Mouse (Mus musculus) small intestine, adult 2 months (tissue): ENCODE measurements around the gene Tatdn2. TPM values are rescaled to one million over a fixed set of nuclear protein-coding genes. Genes with fewer than 3 reads are reported as not detected.

ENCODE experiments used
- H3K27ac ChIP-seq: fragments of 200-500 bp; 2 replicates; pipeline ENCODE4 v1.5.1; 2012; ENCODE audit warnings: low read depth, low read length, control low read depth, inconsistent platforms; ENCODE audit not compliant: insufficient read depth
- H3K27me3 ChIP-seq: fragments of 200-500 bp; 2 replicates; pipeline ENCODE4 v1.6.1; 2012; ENCODE audit warnings: mild to moderate bottlenecking, moderate library complexity, low read length, inconsistent platforms; ENCODE audit not compliant: control insufficient read depth, insufficient read depth
- H3K36me3 ChIP-seq: fragments of 200-500 bp; 2 replicates; pipeline ENCODE4 v1.6.1; 2012; ENCODE audit warnings: mild to moderate bottlenecking, low read length, control low read depth, inconsistent platforms; ENCODE audit not compliant: control insufficient read depth, insufficient read depth
- H3K4me1 ChIP-seq: fragments of 200-500 bp; 2 replicates; pipeline ENCODE4 v1.6.1; 2012; ENCODE audit warnings: low read length, inconsistent platforms, mixed read lengths; ENCODE audit not compliant: control insufficient read depth, insufficient read depth, insufficient read length
- H3K4me3 ChIP-seq: fragments of 200-500 bp; 2 replicates; pipeline ENCODE4 v1.5.1; 2012; ENCODE audit warnings: low read depth, mild to moderate bottlenecking, control low read depth, inconsistent platforms, low read length, moderate library complexity
- CTCF ChIP-seq: fragments of 200-500 bp; IDR thresholded peaks from 2 replicates; pipeline ENCODE4 v1.5.1; 2012; ENCODE audit warnings: low read depth, mild to moderate bottlenecking, control low read depth, inconsistent platforms, low read length, moderate library complexity, mixed read lengths; ENCODE audit not compliant: insufficient replicate concordance, insufficient read length; ENCODE audit errors: extremely low read depth
- POLR2A ChIP-seq: fragments of 200-500 bp; IDR thresholded peaks from 2 replicates; pipeline ENCODE4 v1.6.1; 2012; ENCODE audit warnings: low read depth, mild to moderate bottlenecking, control low read depth, inconsistent platforms, low read length, moderate library complexity
- WGBS: fragments of 180-500 bp; shearing (Covaris S2); methylation state at CpG from one replicate; pipeline ENCODE4 v1.1.7; 2018; 5-methylcytosine and 5-hydroxymethylcytosine counted together
- polyA plus RNA-seq: library from polyadenylated mRNA; depleted of rRNA; stranded (reverse); fragments of >200 nt; gene quantifications from 2 replicates; pipeline ENCODE4 v1.2.3, GENCODE M21; 2012

Tatdn2 gene
- polyA plus RNA-seq, 1 experiment, result 16.6 TPM

DNA sequence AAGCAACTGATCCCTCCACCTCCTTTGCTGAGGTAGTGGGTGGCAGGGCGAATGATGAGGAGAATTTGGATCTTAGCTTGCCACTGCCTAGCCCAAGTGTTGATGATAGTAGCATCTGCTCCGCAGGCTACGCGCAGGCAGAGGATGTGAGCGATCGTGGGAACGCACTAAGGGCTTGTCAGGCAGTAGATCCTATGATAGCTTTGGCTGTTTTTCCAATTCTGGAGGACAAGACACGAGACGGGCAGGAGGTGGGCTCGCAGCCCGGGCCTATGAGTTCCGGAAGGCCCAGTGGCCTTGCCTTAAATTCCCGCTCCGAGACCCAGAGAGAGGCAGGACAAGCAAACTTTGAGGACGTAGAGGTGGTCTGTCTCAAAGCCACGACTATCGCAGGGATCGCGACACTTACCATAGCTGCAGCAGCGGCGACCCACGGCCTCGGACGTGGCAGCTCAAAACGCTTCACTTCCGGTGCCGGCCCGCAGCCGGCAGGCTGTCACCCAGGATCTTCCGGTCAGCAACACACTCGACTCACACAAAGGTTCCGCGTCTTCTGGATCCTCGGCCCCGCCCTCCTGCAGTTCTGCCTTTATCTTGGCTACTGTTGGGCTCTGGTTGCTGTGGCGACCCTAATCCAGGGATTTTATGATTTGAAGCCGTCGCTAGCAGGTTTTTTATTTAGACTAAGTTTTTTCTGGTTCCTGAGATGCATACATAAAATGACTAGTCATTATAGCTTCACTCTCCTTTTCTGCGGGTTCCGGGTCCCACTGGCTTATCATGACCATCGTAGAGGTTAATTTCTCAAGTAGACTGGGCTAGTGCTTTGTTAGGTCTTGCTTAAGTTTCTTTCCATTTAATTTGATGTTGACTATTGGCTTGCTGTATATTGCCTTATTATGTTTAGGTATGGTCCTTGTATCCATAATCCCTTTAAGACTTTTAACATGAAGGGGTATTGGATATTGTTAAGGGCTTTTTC lies 43.7 kb downstream of the Tatdn2 start, which contains the start of gene Sec13:
Sec13 (minus strand) TSS at position 508 of the 982 bp plus-strand sequence.
- H3K27me3 ChIP-seq, result no peaks in the 10 kb centered on the region
- H3K4me3 ChIP-seq, result peak within 1 kb of the TSS; percentile 89
- H3K27ac ChIP-seq, result peak within 1 kb of the TSS; percentile 56
- TF ChIP-seq POLR2A, result peak; percentile 79; the same call in 1 of the 2 replicates
- TF ChIP-seq CTCF, result no peak
- peaks cover 17% of the 10 kb centered on the region for H3K36me3 ChIP-seq
- peaks cover 13% of the 10 kb centered on the region for H3K4me1 ChIP-seq
- WGBS, result 5% methylated on average over 41 of the region's 41 CpGs

DNA sequence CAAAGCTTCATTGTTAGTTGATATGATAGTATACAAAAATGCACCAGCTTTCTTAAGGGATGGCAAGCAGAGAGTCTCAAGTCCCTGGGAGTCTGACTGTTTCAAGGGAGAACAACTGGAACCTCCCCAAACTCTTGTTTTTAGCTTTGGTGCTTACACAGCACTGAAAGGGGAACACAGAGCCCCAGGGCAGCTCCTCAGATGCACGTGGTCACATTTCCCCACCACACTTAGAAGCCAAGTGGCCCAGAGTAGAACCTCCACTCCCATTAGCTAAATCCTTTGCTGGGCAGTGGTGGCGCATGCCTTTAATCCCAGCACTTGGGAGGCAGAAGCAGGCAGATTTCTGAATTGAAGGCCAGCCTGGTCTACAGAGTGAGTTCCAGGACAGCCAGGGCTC lies 44.6 kb downstream of the Tatdn2 start:
- peaks cover 11% of the 10 kb centered on the region for H3K4me1 ChIP-seq
- no peak overlapping the region for H3K4me3 ChIP-seq
- H3K27ac ChIP-seq, result no peak overlapping the region
- 61% methylated on average over 2 of the region's 2 CpGs for WGBS
- no peaks in the 10 kb centered on the region for H3K27me3 ChIP-seq
- peaks cover 8% of the 10 kb centered on the region for H3K36me3 ChIP-seq
- TF ChIP-seq CTCF, result no peak
- TF ChIP-seq POLR2A, result no peak

DNA sequence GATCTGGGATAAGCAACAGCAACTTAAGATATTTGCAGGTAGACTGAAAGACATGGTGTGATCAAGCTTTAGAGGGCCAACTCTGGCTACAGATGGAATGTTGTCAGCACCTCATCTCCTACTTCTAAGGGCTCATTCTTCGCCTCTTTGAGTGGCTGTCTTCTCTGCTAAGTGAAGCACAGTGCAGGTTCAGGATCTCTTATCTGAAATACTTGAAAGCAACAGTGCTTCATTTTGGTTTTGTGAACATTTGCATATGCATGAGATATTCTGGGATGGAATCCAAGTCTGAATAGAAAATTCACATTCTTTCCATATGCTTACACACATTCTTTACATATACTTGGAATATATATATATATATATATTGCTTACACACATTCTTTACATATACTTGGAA lies 45.5 kb downstream of the Tatdn2 start:
- Histone ChIP-seq H3K36me3 (peaks cover 2% of the 10 kb centered on the region; the same call in 1 of the 2 replicates), H3K4me3 (no peak overlapping the region), H3K27ac (no peak overlapping the region), H3K27me3 (0 out of 2 replicates have a peak, but pooled peaks cover 2% of the 10 kb centered on the region), H3K4me1 (peaks cover 9% of the 10 kb centered on the region)
- 80% methylated on average over 1 of the region's 1 CpGs for WGBS
- no peak for TF ChIP-seq CTCF
- no peak for TF ChIP-seq POLR2A

DNA sequence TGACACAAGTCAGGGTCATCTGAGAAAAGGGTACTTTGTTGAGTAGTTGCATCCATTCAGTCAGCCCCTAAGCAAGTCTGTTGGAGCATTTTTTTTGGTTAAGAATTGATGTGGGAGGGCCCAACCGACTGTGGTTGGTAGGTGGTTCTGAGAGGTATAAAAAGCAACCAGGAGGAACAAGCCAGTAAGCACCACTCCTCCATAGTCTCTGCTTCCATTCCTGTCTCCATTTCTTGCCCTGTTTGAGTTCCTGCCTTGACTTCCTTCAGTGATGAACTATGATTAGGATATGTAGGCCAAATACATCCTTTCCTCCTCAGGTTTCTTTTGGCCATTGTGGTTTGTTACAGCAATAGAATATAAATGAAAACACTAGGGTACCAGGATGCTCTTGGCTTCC lies 46.3 kb downstream of the Tatdn2 start:
- Histone ChIP-seq H3K27me3 (peaks cover 8% of the 10 kb centered on the region; the same call in 1 of the 2 replicates), H3K4me3 (no peak overlapping the region), H3K27ac (no peak overlapping the region), H3K36me3 (peaks cover 1% of the 10 kb centered on the region; the same call in 1 of the 2 replicates), H3K4me1 (peaks cover 7% of the 10 kb centered on the region)
- TF ChIP-seq CTCF (no peak), POLR2A (no peak)
- WGBS, result 32% methylated on average over 1 of the region's 1 CpGs

DNA sequence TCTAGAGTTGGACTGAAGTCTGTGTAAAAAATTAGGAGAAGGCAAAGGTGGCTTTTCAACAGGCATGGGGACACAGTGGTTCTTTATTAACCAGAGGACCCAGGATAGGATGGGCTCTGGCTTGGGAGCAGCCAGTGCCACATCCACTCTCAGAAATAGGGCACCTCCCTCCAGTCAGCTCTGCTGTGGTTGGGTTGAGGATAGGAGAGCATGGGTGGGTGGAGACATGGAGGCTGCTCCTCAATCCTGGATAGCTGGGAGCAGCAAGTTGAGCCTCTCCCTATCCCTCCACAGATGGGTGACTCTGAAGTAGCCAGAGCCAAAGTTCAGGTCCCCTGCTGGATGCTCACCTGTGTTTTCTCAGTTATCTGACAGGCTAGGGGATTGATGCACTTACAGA lies 48.3 kb downstream of the Tatdn2 start:
- H3K4me1 ChIP-seq, result no peaks in the 10 kb centered on the region
- no peak overlapping the region for H3K4me3 ChIP-seq
- no peak overlapping the region for H3K27ac ChIP-seq
- peaks cover 25% of the 10 kb centered on the region for H3K27me3 ChIP-seq
- TF ChIP-seq POLR2A (no peak), CTCF (no peak)
- no peaks in the 10 kb centered on the region for H3K36me3 ChIP-seq

DNA sequence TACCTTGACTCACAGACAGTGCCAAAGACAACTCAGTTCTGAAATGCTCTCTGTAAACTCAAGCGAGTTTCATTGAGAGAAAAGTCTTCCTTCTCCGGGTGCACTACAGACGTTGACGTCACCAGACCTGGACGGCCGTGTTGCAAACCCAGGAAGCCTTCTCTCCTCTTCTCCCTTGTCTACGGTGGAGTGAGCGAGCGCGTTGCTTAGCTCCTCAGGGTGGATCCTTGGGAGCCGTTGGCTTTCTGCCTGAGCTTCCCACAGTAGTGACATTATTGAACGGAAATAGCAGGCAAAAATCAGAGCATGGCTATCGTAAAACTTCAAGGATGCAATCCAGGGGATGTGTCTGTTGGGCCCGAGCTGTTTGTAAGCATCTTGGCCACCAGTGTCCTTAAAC lies 50.4 kb downstream of the Tatdn2 start:
- Histone ChIP-seq H3K36me3 (no peaks in the 10 kb centered on the region), H3K27ac (no peak overlapping the region), H3K4me3 (no peak overlapping the region), H3K27me3 (peaks cover 28% of the 10 kb centered on the region), H3K4me1 (no peaks in the 10 kb centered on the region)
- TF ChIP-seq POLR2A (no peak), CTCF (no peak)
- 67% methylated on average over 14 of the region's 14 CpGs for WGBS

DNA sequence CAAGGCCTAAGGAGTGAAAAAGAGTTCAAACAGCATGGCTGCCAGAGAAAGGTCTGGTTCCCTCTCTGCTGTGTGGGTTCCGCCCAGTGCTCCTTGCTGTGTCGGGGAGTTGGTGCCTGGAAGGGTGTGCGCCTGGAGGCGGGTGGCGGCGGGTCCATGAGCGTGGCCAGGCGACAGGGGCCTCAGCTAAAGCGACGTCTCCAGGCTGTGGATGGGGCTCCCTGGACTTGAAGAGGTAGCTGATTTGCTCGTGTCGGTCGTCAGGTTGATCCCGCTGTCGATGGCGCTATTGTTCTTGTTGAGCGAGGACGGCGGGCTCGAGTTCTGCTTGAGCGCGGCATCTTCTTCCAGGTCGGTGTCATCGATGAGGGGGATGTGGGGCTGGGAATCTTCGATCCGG lies 51.5 kb downstream of the Tatdn2 start:
- H3K27ac ChIP-seq, result no peak overlapping the region
- no peaks in the 10 kb centered on the region for H3K4me1 ChIP-seq
- H3K36me3 ChIP-seq, result no peaks in the 10 kb centered on the region
- peak overlapping the region; percentile 31 for H3K4me3 ChIP-seq
- peaks cover 28% of the 10 kb centered on the region for H3K27me3 ChIP-seq
- TF ChIP-seq POLR2A, result no peak
- TF ChIP-seq CTCF, result no peak
- WGBS, result 18% methylated on average over 26 of the region's 26 CpGs
